Mouse (Mus musculus): Measurements from ENCODE around the gene Galnt2. TPM values are rescaled to one million over a fixed set of nuclear protein-coding genes. Genes with fewer than 3 reads are reported as not detected.
A peak's percentile ranks its signal among the peaks of the same experiment; 100 is the strongest.

The Galnt2 gene
- polyA plus RNA-seq, 1 experiment from 2014 or later: 42.8 TPM

- Histone ChIP-seq H3K4me3 (no peak overlapping the region), H3K27me3 (replicated peaks) (no peaks in the 10 kb centered on the region), H3K36me3 (no peaks in the 10 kb centered on the region), H3K9me3 (no peaks in the 10 kb centered on the region), H3K27ac (replicated peaks) (no peak overlapping the region), H3K9ac (0 out of 2 replicates have a peak overlapping the region, but pooled peaks have one; percentile 1), H3K4me2 (no peak overlapping the region), H3K4me1 (peaks cover 76% of the 10 kb centered on the region)
- 53% methylated on average over 2 of the region's 2 CpGs for WGBS
- ATAC-seq (ENCODE audit: extremely low read depth, insufficient number of reproducible peaks, low FRiP score, low TSS enrichment): no peak
Observed at GRCm38 (mm10) chr8:124234496-124234895, 3.3 kb downstream of the Galnt2 start.

- ATAC-seq (ENCODE audit: extremely low read depth, insufficient number of reproducible peaks, low FRiP score, low TSS enrichment): no peak
- no peaks in the 10 kb centered on the region for H3K27me3 ChIP-seq (replicated peaks)
Observed at GRCm38 (mm10) chr8:124235536-124235935, 4.3 kb downstream of the Galnt2 start.

GRCm38 (mm10) chr8:124239350-124239749 is 8.2 kb downstream of the Galnt2 start:
- Histone ChIP-seq H3K27me3 (replicated peaks) (no peaks in the 10 kb centered on the region), H3K9me3 (peaks cover 8% of the 10 kb centered on the region; the same call in 1 of the 2 replicates), H3K4me1 (peaks cover 67% of the 10 kb centered on the region), H3K9ac (0 out of 2 replicates have a peak overlapping the region, but pooled peaks have one; percentile 16), H3K4me3 (no peak overlapping the region), H3K4me2 (no peak overlapping the region), H3K36me3 (peaks cover 12% of the 10 kb centered on the region), H3K27ac (replicated peaks) (no peak overlapping the region)
- WGBS: 58% methylated on average over 6 of the region's 6 CpGs
- ATAC-seq (ENCODE audit: extremely low read depth, insufficient number of reproducible peaks, low FRiP score, low TSS enrichment): no peak

More at GRCm38 (mm10) chr8:124235536-124235935, 4.3 kb downstream of the Galnt2 start:
- 80% methylated on average over 4 of the region's 4 CpGs for WGBS
- Histone ChIP-seq H3K36me3 (no peaks in the 10 kb centered on the region), H3K4me2 (no peak overlapping the region), H3K9me3 (no peaks in the 10 kb centered on the region), H3K4me3 (no peak overlapping the region), H3K4me1 (peaks cover 78% of the 10 kb centered on the region), H3K9ac (no peak overlapping the region), H3K27ac (replicated peaks) (no peak overlapping the region)

GRCm38 (mm10) chr8:124240932-124241331 is 9.7 kb downstream of the Galnt2 start:
- 34% methylated on average over 8 of the region's 8 CpGs for WGBS
- ATAC-seq (ENCODE audit: extremely low read depth, insufficient number of reproducible peaks, low FRiP score, low TSS enrichment): no peak
- H3K27me3 ChIP-seq (replicated peaks): no peaks in the 10 kb centered on the region
- H3K4me1 ChIP-seq: peaks cover 55% of the 10 kb centered on the region
- H3K9ac ChIP-seq: peak overlapping the region; percentile 11; the same call in 1 of the 2 replicates
- H3K9me3 ChIP-seq: peaks cover 8% of the 10 kb centered on the region; the same call in 1 of the 2 replicates
- H3K27ac ChIP-seq (replicated peaks): peak overlapping the region; percentile 48; the same call in 1 of the 2 replicates
- H3K4me2 ChIP-seq: peak overlapping the region; percentile 31
- H3K36me3 ChIP-seq: peaks cover 19% of the 10 kb centered on the region
- no peak overlapping the region for H3K4me3 ChIP-seq

- no peak overlapping the region for H3K9ac ChIP-seq
- peaks cover 63% of the 10 kb centered on the region for H3K4me1 ChIP-seq
- H3K4me3 ChIP-seq: no peak overlapping the region
- H3K36me3 ChIP-seq: peaks cover 19% of the 10 kb centered on the region
- 87% methylated on average over 6 of the region's 6 CpGs for WGBS
- no peak overlapping the region for H3K27ac ChIP-seq (replicated peaks)
- H3K9me3 ChIP-seq: peaks cover 8% of the 10 kb centered on the region; the same call in 1 of the 2 replicates
- ATAC-seq (ENCODE audit: extremely low read depth, insufficient number of reproducible peaks, low FRiP score, low TSS enrichment): no peak
- no peaks in the 10 kb centered on the region for H3K27me3 ChIP-seq (replicated peaks)
- H3K4me2 ChIP-seq: no peak overlapping the region
Observed at GRCm38 (mm10) chr8:124242208-124242607, 11.0 kb downstream of the Galnt2 start.

- H3K9me3 ChIP-seq: peaks cover 8% of the 10 kb centered on the region; the same call in 1 of the 2 replicates
- H3K27me3 ChIP-seq (replicated peaks): no peaks in the 10 kb centered on the region
- 91% methylated on average over 5 of the region's 5 CpGs for WGBS
- H3K9ac ChIP-seq: no peak overlapping the region
- no peak overlapping the region for H3K4me2 ChIP-seq
- H3K4me1 ChIP-seq: peaks cover 62% of the 10 kb centered on the region
- no peak for ATAC-seq (ENCODE audit: extremely low read depth, insufficient number of reproducible peaks, low FRiP score, low TSS enrichment)
- H3K36me3 ChIP-seq: peaks cover 19% of the 10 kb centered on the region
- H3K27ac ChIP-seq (replicated peaks): no peak overlapping the region
- H3K4me3 ChIP-seq: no peak overlapping the region
Observed at GRCm38 (mm10) chr8:124242913-124243312, 11.7 kb downstream of the Galnt2 start.

GRCm38 (mm10) chr8:124247581-124247980 is 16.4 kb downstream of the Galnt2 start:
- H3K9me3 ChIP-seq: peaks cover 8% of the 10 kb centered on the region; the same call in 1 of the 2 replicates
- no peak overlapping the region for H3K4me3 ChIP-seq
- H3K9ac ChIP-seq: no peak overlapping the region
- 86% methylated on average over 6 of the region's 6 CpGs for WGBS
- no peak overlapping the region for H3K4me2 ChIP-seq
- H3K27me3 ChIP-seq (replicated peaks): no peaks in the 10 kb centered on the region
- no peak overlapping the region for H3K27ac ChIP-seq (replicated peaks)
- H3K36me3 ChIP-seq: peaks cover 22% of the 10 kb centered on the region
- no peak for ATAC-seq (ENCODE audit: extremely low read depth, insufficient number of reproducible peaks, low FRiP score, low TSS enrichment)
- peaks cover 52% of the 10 kb centered on the region for H3K4me1 ChIP-seq

GRCm38 (mm10) chr8:124248688-124249087 is 17.5 kb downstream of the Galnt2 start:
- no peak overlapping the region for H3K4me3 ChIP-seq
- no peak for ATAC-seq (ENCODE audit: extremely low read depth, insufficient number of reproducible peaks, low FRiP score, low TSS enrichment)
- H3K9ac ChIP-seq: no peak overlapping the region
- H3K27ac ChIP-seq (replicated peaks): no peak overlapping the region
- no peak overlapping the region for H3K4me2 ChIP-seq
- peaks cover 16% of the 10 kb centered on the region for H3K36me3 ChIP-seq
- peaks cover 6% of the 10 kb centered on the region; the same call in 1 of the 2 replicates for H3K9me3 ChIP-seq
- no peaks in the 10 kb centered on the region for H3K27me3 ChIP-seq (replicated peaks)
- peaks cover 59% of the 10 kb centered on the region for H3K4me1 ChIP-seq
- 86% methylated on average over 6 of the region's 6 CpGs for WGBS

- Histone ChIP-seq H3K4me3 (no peak overlapping the region), H3K27me3 (replicated peaks) (no peaks in the 10 kb centered on the region), H3K36me3 (peaks cover 4% of the 10 kb centered on the region; the same call in 1 of the 2 replicates), H3K27ac (replicated peaks) (no peak overlapping the region; the same call in 1 of the 2 replicates), H3K9ac (peak overlapping the region; percentile 21; the same call in 1 of the 2 replicates), H3K9me3 (no peaks in the 10 kb centered on the region), H3K4me1 (peaks cover 59% of the 10 kb centered on the region), H3K4me2 (no peak overlapping the region)
- WGBS: 3% methylated on average over 3 of the region's 3 CpGs
- ATAC-seq (ENCODE audit: extremely low read depth, insufficient number of reproducible peaks, low FRiP score, low TSS enrichment): no peak; the same call in 1 of the 2 replicates
Observed at GRCm38 (mm10) chr8:124250255-124250654, 19.1 kb downstream of the Galnt2 start.

GRCm38 (mm10) chr8:124250785-124251184 is 19.6 kb downstream of the Galnt2 start:
- peak overlapping the region; percentile 59; the same call in 1 of the 2 replicates for H3K9ac ChIP-seq
- no peak for ATAC-seq (ENCODE audit: extremely low read depth, insufficient number of reproducible peaks, low FRiP score, low TSS enrichment)
- no peak overlapping the region for H3K4me3 ChIP-seq
- H3K36me3 ChIP-seq: peaks cover 8% of the 10 kb centered on the region; the same call in 1 of the 2 replicates
- no peaks in the 10 kb centered on the region for H3K27me3 ChIP-seq (replicated peaks)
- WGBS: 33% methylated on average over 4 of the region's 4 CpGs
- H3K9me3 ChIP-seq: no peaks in the 10 kb centered on the region
- H3K4me2 ChIP-seq: no peak overlapping the region
- peaks cover 64% of the 10 kb centered on the region for H3K4me1 ChIP-seq
- no peak overlapping the region for H3K27ac ChIP-seq (replicated peaks)

- no peak overlapping the region for H3K4me2 ChIP-seq
- no peaks in the 10 kb centered on the region for H3K27me3 ChIP-seq (replicated peaks)
- ATAC-seq (ENCODE audit: extremely low read depth, insufficient number of reproducible peaks, low FRiP score, low TSS enrichment): no peak
- no peak overlapping the region for H3K27ac ChIP-seq (replicated peaks)
- peaks cover 68% of the 10 kb centered on the region for H3K4me1 ChIP-seq
- 80% methylated on average over 5 of the region's 5 CpGs for WGBS
- H3K9ac ChIP-seq: no peak overlapping the region
- H3K4me3 ChIP-seq: no peak overlapping the region
- H3K9me3 ChIP-seq: no peaks in the 10 kb centered on the region
- H3K36me3 ChIP-seq: peaks cover 8% of the 10 kb centered on the region; the same call in 1 of the 2 replicates
Observed at GRCm38 (mm10) chr8:124252533-124252950, 21.4 kb downstream of the Galnt2 start.

GRCm38 (mm10) chr8:124253939-124254338 is 22.7 kb downstream of the Galnt2 start:
- peaks cover 76% of the 10 kb centered on the region for H3K4me1 ChIP-seq

More at GRCm38 (mm10) chr8:124253939-124254338, 22.7 kb downstream of the Galnt2 start:
- H3K4me3 ChIP-seq: no peak overlapping the region
- H3K27me3 ChIP-seq (replicated peaks): no peaks in the 10 kb centered on the region
- 0 out of 2 replicates have a peak overlapping the region, but pooled peaks have one; percentile 11 for H3K9ac ChIP-seq
- H3K4me2 ChIP-seq: no peak overlapping the region
- H3K9me3 ChIP-seq: no peaks in the 10 kb centered on the region
- no peak overlapping the region for H3K27ac ChIP-seq (replicated peaks)
- WGBS: 77% methylated on average over 6 of the region's 6 CpGs
- ATAC-seq (ENCODE audit: extremely low read depth, insufficient number of reproducible peaks, low FRiP score, low TSS enrichment): no peak
- peaks cover 5% of the 10 kb centered on the region; the same call in 1 of the 2 replicates for H3K36me3 ChIP-seq
